Mouse (Mus musculus) erythroid progenitor cell, adult 5-6 weeks (primary cell): ENCODE measurements around the gene Rai1. TPM values are rescaled to one million over a fixed set of nuclear protein-coding genes. Genes with fewer than 3 reads are reported as not detected.

ENCODE experiments used
- ATAC-seq: replicated peaks from 2 replicates; pipeline ENCODE4 v1.8.0; 2016; ENCODE audit warnings: moderate number of reproducible peaks, mild to moderate bottlenecking, moderate TSS enrichment, inconsistent platforms; ENCODE audit not compliant: poor library complexity, low FRiP score, severe bottlenecking
- total RNA-seq, 2 experiments: library from RNA; stranded (forward) in 1 of 2; stranded (reverse) in 1 of 2; fragments of 150-400 nt in 1 of 2; fragments of 186-747, 209-891 nt in 1 of 2; gene quantifications; 2 replicates each; pipeline versions ENCODE4 v1.2.3 to v1.2.4; 2015 to 2017; ENCODE audit warnings: low replicate concordance in 2 of 2

Gene Rai1
- total RNA-seq, 2 experiments from 2014 or later = 3.0 to 7.1 TPM

DNA sequence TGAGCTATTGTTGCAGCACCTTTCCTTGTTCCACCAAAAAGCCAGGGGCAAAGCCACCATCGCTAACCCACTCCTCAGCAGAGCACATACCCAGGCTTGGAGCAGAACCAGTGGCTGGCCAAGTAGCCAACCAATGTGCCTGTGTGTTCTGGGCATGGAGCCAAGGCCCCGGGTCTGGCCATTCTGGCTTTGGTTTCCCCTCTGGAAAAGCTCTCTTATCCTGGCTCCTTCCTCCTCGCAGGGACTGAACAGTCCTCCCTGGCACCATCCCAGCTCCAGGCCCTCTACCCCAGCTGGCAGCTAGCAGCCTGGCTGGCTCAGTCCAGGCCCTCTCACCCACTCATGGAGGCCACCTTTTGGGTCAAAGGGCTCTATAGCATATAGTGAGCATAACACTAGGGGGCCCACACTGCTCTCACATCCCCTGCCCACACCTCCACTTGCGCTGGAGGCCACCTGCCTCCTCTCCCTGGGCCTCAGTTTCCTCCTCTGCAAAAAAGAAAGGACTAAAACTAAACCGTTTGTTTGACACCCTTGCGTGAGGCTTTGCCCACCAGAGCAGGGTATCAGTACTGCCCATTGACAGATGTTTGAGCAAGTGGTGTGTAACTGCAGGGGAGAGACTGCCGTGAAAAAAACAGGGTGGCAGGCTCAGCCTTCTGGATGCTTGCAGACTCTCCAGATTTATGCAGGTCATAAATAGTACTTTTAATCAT lies 104.6 kb downstream of the Rai1 start:
- ATAC-seq = no peak

DNA sequence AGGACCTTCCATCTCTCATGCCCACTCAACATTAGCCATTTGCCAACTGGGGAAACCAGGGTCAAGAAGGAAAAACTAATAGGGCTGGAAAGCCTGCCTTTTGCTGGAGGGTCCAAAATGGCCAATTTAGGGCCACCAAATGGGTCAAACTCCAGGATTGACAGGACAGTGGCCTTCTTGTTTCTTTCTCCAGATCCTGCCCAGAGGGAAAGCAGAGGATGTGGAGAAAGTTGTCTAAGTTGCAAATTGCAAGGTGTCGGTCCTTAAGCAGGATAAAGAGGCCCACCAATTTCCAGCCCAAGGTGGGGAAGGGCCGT lies 105.1 kb downstream of the Rai1 start:
- no peak for ATAC-seq

DNA sequence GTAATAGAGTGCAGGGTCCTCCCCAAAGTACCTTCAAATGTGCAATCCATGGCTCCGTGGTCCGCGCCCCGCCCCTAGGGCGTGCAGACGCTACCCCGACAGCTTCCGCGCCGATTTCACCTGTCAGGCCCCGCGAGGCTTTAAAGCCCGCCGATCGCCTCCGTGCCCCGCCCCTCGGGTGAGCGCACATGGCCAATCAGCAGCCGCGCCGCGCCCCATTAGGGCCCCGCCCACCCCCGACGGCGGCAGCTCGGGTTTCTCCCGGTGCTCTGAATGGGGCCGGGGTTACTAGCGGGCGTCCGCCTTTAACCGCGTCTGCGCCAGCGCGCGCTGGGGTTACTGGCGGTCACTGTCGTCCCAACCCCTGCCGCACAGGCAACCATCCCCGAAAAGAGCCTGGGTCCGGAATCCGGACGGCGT lies 105.5 kb downstream of the Rai1 start:
- peak; percentile 91 for ATAC-seq

DNA sequence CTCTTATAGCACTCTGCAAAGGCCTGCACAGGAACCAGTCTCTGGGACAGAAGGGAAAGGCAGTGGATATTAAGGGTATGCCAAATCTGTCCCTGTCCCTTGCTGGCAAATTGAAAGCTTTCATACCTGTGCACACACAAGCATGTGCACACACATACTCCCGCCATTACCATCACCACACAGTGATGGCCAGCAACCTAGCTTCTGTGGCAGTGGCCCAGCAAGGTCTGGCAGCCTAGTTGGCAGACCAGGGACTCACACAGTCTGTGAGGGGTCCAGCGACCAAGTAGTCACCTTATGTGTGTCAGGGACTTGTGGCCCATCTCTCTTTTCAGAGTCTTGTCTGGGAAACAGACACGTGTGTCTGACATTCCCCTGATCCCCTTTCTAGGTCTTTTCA lies 106.3 kb downstream of the Rai1 start:
- no peak for ATAC-seq

DNA sequence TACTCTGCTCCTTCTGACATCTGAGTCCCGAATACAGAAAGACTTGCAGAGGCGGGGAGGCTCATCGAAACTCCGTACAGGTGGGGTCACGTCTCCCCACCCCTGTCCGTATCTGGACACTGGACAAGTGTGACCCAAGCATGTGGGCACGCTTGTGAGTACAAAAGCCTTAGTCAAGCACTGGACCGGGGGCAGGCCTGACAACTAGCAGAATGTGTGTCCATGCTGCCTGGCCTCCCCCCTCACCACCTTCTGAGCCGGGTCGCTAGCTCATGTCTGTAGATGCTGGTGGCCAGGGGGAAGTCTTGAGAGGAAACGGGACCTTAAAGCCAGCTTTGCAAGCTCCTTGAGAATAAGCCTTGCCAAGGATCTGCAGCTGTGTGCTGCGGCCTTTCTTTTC lies 106.9 kb downstream of the Rai1 start:
- ATAC-seq = no peak

DNA sequence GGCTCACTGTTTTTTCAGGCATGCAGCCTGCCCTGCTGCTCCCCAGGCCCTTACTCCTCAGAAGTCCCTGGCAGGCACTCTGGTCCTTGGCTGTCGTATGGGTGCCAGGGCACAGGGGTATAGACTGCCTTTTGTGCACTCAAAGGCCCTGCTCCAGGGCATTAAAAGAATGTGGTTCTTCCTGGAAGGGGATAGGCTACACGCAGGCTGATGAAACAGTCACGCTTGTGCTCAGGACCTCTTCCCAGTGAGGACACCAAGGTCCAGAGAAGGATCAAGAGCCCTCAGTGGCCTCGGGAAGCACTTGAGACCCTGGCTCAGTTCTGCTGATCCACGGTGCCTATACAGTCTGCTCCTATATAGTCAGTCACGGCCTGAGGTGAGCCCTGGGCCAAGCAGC lies 108.5 kb downstream of the Rai1 start:
- ATAC-seq = no peak

DNA sequence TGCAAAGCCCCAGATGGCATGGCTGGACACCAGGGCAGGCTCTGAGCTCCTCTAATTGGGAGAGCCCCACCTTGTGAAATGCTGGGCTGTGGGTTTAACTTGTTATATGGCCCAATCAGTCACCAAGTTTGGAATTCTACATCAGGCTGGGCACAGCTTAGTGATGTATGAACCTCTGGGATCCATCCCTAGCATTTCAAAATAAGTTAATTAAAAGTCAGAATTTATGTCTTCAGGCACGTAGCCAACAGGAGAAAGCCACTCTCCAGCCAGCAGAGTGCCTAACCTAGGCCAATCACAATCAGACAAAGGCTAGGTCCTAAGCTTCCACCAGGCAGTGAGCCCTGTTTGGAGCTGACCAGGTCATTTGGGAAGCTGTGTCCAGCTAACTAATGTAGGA lies 111.9 kb downstream of the Rai1 start:
- ATAC-seq = no peak

DNA sequence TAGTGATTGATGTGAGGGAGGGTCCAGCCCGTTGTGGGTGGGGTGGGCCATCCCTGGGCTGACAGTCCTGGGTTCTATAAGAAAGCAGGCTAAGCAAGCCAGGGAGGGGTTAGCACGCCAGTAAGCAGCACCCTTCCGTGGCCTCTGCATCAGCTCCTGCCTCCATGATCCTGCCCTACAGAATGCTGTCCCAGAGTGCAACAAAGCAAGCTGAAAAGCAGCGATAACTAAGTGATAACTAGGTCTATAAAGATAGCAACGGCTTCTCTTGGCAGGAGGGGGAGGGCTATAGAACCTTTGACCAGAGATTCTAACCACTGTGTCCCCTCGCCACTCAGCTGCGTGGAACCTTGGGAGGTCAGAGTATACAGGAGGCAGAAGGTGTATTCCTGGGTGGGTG lies 112.7 kb downstream of the Rai1 start:
- no peak for ATAC-seq

DNA sequence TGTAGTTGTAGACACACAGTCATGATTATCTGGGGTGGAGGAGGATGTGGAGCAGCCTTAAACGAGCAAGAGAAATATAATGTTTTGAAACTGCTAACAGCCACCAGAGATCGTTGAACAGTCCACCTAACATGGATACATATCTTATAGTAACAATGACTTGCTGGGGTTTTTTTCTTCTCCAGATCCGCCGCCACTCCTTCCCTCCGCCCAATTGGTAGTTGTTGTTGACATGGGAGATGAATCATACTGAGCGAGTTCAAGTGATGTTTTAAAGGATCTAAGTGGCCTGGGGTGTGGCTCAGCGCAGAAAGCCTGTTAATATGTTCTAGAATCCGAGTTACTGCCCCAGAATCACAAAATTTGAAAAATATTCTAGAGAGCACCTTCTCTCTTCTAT lies 114.8 kb downstream of the Rai1 start:
- ATAC-seq = peak; percentile 21; the same call in 1 of the 2 replicates

DNA sequence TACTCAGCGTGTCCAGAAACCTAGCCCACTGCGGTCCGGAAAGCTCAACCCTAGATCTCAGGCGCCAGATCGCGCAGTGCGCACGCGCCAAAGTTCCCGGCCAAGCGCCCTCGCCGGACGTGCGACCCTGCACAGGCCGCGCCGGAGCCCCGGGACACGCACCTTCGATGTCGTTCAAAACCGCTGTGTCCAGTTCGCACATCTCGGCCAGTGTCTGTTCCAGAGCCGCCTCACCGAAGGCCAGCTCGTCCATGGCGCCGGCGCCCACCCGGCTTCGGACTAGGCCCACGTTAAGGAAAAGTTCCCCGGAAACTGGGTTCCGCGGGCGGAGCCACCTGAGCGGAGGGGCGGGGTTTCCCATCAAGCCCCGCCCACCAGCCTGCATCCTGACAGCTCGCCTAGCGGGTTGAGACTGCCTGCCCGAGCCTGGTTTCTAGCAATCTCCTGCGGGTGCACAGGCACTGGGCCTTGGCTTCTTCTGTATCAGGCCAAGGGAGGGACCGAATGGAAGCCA lies 115.5 kb downstream of the Rai1 start:
- peak; percentile 86 for ATAC-seq

DNA sequence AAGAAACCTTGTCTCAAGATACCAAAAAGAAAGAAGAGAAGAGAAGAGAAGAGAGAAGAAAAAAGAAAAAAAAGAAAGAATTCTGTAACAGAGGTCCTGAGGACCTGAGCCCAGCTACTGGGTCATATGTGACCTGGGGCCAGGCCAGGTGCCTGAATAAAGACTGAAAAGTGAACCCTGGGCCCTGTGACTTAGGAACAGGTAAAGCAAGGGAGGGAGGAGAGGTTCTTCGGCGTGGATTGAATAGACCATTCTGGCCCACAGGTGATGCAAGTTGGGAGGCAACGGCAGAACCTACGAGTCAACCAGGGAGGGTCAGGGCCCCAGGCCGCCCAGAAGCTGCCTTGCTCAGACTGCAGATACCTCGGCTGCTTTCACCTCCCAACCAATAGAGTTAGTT lies 116.6 kb downstream of the Rai1 start:
- ATAC-seq = no peak

DNA sequence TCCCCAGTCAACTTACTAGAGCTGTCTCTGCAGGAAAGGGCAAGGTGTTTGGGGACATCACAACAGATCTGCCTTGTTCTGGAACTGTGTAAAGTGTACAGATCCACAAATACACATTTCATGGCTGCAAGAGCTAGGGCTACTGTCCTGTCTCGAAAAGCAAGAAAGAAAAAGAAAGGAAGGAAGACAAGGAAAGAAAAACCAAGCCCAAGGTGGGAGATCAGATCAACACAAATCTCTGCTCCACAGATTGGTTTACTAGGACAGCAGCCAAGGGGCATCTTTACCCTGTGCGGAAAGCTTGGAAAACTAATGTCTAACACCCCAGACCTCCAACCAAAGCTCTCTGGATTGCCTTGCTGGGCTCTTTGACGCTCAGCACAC lies 117.3 kb downstream of the Rai1 start:
- no peak for ATAC-seq

DNA sequence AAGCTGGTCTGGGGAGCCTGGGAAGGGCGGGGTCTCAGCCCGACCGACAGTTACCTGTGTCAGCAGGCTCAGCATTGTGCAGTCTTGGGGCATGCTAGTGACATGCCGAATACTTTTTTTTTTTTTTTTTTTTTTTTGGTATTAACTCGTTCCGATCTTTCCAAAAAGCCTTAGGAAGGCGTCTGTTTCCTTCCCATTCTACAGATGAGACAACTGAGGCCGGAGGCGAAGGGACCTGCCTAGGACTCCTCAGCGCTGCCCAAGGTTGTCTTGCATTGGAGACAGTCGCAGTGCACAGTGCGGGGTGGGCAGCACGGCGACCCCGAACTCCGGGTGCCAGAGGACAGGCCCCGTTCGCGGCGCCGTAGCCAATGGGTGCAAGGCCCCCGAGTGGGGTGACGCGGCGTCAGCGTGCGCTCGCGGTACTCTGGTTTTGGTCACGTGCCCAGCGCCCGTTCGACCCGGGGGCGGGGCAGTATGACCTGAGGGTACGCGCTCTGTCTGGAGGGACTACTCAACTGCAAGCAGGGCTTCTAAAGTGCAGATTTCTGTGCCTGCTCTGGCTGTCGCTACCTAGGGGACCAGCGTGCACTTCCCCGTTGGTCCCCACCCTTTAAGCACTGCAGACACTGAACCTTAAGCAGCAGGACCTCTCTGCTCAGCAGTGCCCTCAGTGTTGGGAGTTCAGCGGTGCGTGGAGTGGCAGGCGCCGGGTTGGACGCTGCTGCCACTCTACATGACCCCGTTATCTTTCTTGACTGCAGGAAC lies 117.8 kb downstream of the Rai1 start, which contains the start of gene Srebf1:
Gene Srebf1, minus strand, starts transcription at position 113 of the 768 bp plus-strand sequence.
- peak; percentile 47 for ATAC-seq

DNA sequence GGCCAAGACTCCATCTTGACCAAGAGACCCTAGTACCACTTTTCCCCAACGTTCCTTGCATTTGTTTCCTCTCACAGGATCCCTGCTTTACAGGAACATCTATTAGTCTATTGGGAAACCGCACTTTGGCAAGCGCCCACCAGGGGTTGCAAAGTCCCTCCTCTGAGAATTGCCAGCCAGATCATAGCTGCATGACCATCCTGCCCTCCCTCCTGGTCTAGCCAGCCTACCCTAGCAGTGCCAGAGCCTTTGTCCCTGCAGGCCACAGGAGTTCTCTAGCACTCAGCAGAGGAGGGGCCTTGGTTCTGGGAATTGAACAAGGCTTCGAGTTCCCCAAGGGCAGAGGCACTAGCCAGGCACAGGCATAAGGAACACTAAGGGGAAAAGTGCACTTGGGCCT lies 119.9 kb downstream of the Rai1 start:
- no peak for ATAC-seq

DNA sequence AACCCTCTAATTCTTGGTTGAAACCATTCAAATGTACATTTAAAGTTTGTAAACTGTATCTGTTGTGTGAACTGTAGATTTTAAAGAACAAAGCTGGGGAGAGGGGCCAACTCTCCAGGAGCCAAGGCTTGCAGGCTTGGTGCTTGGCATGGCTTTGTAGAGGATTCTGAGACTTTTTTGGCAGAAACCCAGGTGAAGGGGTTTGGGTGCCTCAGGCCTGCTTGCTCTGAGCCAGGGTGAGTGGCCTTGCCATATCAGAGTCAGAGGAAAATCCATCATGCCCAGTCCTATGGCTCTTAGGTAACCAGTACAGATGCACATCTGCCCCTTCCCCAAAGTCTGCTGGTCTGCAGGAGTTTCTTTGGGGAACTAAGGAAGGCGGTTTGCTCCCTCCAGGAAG lies 121.1 kb downstream of the Rai1 start:
- no peak for ATAC-seq

DNA sequence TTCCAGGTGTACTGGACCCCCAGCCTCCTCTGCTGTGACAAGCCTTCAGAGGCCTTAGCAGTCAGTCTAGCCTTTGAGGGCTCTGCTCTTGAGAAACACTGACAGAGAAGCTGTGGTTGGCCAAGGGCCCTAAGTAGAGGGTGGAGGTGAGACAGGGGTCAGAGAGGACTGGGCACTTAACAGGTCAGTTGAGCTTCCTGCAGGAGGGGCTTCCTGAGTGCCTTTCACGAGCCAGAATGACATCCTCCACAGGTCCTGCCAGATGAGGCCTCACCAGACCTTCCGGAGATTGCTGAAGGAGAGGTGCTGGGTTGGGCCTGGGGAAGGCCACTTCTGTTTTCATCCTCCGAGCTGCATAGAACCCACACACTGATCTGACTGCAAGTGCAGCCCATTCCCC lies 123.7 kb downstream of the Rai1 start:
- no peak for ATAC-seq

DNA sequence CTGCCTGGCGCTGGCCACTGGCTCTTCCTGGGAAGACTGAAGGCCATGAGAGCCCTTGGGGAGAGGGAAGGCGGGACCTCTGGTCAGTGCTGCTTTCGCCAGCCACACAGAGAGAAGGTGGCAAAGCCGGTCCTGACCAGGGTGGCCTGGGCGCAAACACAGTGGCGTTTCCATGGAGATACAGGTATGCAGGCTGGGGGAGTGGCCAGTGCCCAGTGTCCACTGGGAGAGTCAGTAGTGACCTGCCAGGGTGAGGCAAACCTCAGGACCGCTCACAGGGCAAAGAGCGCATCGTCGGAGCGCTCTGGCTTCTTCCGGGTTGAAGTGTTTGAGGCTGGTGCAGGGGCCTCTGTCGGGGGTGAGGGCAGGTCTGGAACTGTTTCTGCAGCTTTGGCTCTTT lies 125.0 kb downstream of the Rai1 start:
- ATAC-seq = no peak

DNA sequence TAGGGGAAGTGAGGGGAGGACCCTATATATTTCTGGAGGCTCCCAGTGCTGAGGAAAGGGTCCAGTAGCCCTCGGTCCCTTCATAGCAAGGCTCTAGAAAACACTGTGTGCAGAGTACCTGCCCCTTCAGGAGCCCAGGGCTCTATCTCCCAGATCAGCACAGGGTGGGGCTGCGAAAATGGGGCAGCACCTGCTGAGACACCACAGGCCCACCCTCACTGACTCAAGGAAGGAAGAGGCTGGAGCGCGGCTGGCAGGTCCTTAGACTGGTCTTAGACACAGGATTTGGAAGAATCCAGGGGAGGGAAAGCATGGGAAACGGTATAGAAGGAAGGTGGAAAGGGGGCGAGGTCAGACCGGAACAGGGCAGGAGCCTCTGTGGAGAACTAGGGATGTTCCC lies 125.7 kb downstream of the Rai1 start:
- no peak for ATAC-seq

DNA sequence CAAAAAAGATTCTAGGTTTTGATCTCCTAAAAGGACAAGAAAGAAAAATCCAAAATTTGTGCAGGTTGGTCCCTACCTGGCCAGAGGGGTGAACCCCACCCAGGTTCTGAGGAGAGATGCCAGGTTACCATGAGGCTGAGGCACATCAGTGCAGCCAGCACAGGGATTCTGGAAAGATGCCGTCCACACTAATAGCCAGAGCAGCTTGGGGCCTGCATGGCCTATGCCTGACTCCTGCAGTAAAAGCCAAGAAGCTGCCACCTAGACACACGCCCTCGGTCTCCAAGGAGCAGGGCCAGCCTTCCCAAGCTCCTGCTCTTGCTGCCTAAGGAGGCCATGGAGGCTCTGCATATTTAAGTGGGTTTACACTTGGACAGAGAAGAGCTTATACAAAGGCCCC lies 126.5 kb downstream of the Rai1 start:
- no peak for ATAC-seq

DNA sequence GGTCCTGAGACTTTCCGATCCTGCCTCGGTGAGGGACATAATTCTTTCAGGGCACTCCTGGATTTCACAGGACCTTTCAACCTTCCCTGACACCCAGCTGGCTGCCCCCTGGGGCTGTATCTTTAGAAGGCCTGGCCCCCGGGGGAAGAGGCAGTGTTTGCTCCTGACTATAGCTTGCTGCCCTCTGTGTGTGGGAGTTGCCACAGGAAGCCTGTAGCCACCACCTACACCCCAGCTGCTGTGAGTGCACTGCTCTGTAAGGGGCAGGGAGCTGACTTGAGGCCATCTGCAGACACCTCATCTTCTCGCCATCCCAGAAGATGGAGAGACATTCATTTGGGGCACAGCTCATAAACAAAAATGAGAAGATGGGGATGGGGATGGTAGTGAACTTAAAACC lies 127.1 kb downstream of the Rai1 start:
- no peak for ATAC-seq

DNA sequence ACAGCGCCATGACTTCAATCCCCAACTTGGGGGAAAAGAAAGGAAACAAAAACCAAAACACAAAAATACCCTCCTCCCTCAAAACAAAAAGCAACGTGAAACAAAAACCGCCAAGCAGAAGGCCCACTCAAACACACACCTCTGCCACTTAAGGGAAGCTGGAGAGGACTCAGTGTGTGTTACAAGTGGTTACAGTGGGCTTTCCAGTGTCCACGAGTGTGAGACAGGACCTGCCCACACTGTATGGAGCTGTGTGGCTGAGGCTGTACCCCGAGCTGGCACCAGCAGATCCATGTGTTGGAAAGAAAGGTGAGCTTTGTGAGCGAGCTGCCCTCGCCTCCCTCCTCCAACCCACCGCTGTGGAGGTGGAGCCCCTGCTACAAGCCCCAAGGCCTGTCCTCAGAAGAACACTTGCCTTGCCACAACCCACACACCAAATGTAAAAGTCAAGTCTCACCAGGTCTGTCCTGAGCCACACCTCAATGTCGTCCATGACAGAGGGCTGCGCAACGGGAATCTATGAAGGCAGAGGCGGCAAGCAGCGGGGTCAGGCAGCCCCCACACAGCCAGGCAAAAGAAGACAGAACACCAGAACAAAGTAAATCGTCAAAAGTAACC lies 127.7 kb downstream of the Rai1 start:
- no peak for ATAC-seq
